Mouse (Mus musculus) cerebellum, postnatal 25 days (tissue): ENCODE measurements around the gene Clba1.

Experiments used
- DNase-seq, 2 experiments: peaks; one replicate each; pipeline ENCODE4 v3.0.0; 2021; ENCODE audit warnings: mixed read lengths in 2 of 2

Clba1 gene

GRCm38 (mm10) chr12:112808587-112809364 lies at the start of gene Clba1:
Gene Clba1, plus strand, starts transcription at chr12:112808937.
- peak; percentile 95 to 97 for DNase-seq

DNA sequence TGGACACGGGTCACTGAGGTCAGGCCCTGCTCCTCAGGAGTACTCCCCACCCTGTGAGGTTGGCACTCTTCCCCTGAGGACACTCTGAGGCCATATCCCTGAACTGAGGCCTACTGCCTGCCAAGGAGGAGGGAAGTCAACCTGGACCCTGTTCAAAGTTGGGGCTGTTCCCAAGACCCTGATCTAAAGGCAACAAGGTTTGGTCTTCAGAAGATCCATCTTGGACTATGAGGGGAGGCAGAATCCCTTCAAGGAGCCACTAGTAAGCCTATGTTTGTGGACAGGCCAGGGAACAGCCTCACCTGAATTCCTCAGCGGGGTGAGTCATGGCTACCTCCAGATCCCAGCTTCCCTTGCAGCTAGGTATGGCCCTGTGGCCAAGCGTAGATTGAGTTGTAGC lies 49.3 kb upstream of the Clba1 start:
- peak in 1 of 2 experiments; percentile 2 for DNase-seq

- peak in 1 of 2 experiments; percentile 2 for DNase-seq
Observed at GRCm38 (mm10) chr12:112760154-112760926, 48.4 kb upstream of the Clba1 start, which contains the start of gene Pld4. Gene Pld4, plus strand, starts transcription at chr12:112760655.

DNA sequence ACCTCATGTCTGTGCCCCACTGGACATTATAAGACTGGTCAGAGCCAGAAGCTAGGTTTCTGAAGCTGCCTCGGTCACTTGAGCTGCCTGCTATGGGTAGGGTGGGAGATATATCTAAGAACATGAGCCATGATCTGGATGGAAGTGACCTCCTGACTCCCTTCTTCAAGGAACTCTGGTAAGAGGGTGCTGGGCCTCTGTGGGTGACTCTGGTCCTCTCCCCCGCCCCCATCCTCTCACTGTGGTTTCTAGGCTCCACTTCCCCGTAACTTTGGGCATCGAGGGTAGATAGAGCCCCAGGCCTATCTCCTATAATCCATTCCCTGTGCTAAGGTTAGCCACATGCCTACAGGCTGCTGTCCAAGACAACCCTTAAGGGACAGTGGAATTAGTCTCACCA lies 47.3 kb upstream of the Clba1 start:
- peak in 1 of 2 experiments; percentile 1 for DNase-seq

- peak in 1 of 2 experiments; percentile 2 for DNase-seq
Observed at GRCm38 (mm10) chr12:112762018-112762417, 46.7 kb upstream of the Clba1 start.

GRCm38 (mm10) chr12:112763176-112763575 lies 45.6 kb upstream of the Clba1 start:
- peak in 1 of 2 experiments; percentile 1 for DNase-seq

DNA sequence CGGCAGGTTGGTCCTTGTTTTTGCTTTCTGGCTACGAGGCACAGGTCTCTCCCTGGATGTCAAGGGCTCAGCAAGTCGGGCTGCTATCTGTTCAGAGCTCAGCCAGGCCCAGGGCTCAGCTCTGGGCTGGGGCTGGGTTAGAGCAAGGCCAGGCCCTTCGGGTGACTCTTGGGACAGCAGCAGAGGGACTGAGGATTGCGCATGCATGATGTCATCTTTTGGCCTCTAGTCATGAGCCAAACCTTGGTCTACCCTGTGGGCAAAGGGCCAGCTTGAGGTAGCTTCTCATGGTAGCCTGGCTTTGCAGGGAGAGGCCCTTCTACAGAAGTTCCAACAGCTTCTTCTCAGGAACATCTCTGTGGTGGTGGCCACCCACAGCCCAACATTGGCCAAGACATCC lies 44.6 kb upstream of the Clba1 start:
- peak; percentile 4 for DNase-seq

- peak; percentile 0 to 1 for DNase-seq
Observed at GRCm38 (mm10) chr12:112764991-112765390, 43.7 kb upstream of the Clba1 start.

DNA sequence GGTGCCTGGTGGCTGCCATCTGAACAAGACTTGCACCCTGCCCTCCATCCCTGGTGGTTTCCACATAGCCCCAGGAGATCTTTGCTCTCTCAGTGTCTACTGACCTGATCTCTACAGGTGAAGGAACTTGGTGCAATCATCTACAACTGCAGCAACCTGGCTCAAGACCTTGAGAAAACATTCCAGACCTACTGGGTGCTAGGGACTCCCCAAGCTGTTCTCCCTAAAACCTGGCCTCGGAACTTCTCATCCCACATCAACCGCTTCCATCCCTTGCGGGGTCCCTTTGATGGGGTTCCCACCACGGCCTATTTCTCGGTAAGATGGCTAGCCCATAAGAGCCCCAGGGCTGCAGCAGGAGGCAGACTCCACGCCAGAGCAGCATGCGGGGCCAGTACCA lies 42.2 kb upstream of the Clba1 start:
- DNase-seq: no peak

GRCm38 (mm10) chr12:112767036-112767890 lies 41.5 kb upstream of the Clba1 start:
- DNase-seq: peak in 1 of 2 experiments; percentile 2

DNA sequence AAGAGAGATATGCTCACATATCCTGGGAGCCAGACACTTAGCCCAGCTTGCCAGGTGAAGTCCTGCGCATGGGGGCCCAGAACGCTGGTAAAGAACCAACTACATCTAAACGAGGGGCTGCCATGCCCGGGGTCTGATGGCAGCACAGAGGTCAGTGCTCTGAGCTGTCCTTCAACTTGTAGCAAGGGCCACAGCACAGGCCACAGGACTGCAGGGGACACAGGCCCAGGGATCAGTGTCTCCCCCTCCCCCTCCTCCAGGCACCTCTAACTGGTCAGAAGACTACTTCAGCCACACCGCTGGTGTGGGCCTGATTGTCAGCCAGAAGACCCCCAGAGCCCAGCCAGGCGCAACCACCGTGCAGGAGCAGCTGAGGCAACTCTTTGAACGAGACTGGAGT lies 40.6 kb upstream of the Clba1 start:
- no peak for DNase-seq

GRCm38 (mm10) chr12:112769031-112769430 lies 39.7 kb upstream of the Clba1 start:
- DNase-seq: no peak

DNA sequence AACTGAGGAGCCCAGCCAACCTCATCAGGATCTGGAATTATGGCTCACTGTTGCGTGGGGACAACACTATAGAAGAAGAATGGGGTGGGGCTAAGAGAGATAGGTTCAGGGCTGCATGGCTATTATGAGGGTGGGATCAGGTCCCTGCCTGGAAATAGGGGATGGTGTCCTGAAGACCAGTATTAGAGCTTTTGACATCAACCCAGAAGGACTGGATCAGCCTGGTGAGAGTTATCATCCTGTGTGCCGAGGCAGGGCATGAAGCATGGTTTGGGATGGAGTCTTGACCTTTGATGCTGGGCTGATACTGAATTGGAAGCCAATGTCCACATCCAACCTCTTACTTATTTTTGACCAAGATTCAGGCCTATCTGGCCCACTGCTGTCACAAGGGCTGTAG lies 39.0 kb upstream of the Clba1 start:
- DNase-seq: no peak

- DNase-seq: no peak
Observed at GRCm38 (mm10) chr12:112770396-112770795, 38.3 kb upstream of the Clba1 start.

- DNase-seq: no peak
Observed at GRCm38 (mm10) chr12:112772306-112772705, 36.4 kb upstream of the Clba1 start.

DNA sequence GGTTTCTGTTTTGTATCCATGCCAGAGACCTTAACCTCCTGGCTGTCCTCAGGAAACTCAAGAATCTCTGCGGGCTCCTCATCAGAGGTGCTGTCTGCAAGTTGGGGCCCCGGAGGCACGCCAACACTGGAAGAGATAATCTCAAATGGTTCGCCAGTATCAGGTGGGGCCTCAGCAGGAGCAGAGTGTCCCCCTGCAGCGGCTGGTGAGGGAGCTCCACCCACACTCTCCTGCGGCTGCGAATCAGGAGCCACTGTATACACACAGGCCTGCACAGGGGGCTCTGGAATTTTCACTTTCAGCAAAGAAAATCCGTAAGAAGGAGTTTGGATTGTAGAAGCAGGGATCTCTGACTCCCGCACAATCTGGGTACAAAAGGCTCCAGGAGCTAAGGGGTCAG lies 35.4 kb upstream of the Clba1 start:
- DNase-seq: no peak

GRCm38 (mm10) chr12:112774026-112774425 lies 34.7 kb upstream of the Clba1 start:
- DNase-seq: no peak

GRCm38 (mm10) chr12:112774481-112774880 lies 34.3 kb upstream of the Clba1 start:
- DNase-seq: no peak

- DNase-seq: no peak
Observed at GRCm38 (mm10) chr12:112791026-112791425, 17.7 kb upstream of the Clba1 start.

- peak; percentile 38 to 51 for DNase-seq
Observed at GRCm38 (mm10) chr12:112793601-112794355, 15.0 kb upstream of the Clba1 start.

- DNase-seq: no peak
Observed at GRCm38 (mm10) chr12:112794356-112794816, 14.4 kb upstream of the Clba1 start.

GRCm38 (mm10) chr12:112794998-112795397 lies 13.7 kb upstream of the Clba1 start:
- no peak for DNase-seq
